Mouse (Mus musculus) hindbrain, embryonic 12.5 days (tissue): ENCODE measurements around the gene Mip. TPM values are rescaled to one million over a fixed set of nuclear protein-coding genes. Genes with fewer than 3 reads are reported as not detected.

Source experiments
- ATAC-seq: fragments of 200-750 bp; cut with Nextera tagmentation; 2 replicates; pipeline ENCODE4 v1.8.0; 2017; ENCODE audit warnings: moderate TSS enrichment; ENCODE audit not compliant: low FRiP score
- H3K27ac ChIP-seq: fragments of 300-500 bp; sonication (generic); 2 replicates; pipeline ENCODE4 v1.5.1; 2016; ENCODE audit warnings: mild to moderate bottlenecking
- H3K27me3 ChIP-seq: fragments of 300-500 bp; sonication (generic); 2 replicates; pipeline ENCODE4 v1.6.1; 2016; ENCODE audit warnings: mild to moderate bottlenecking
- H3K36me3 ChIP-seq: fragments of 300-500 bp; sonication (generic); 2 replicates; pipeline ENCODE4 v1.6.1; 2016; ENCODE audit warnings: mild to moderate bottlenecking
- H3K4me1 ChIP-seq: fragments of 300-500 bp; sonication (generic); 2 replicates; pipeline ENCODE4 v1.6.1; 2016
- H3K4me2 ChIP-seq: fragments of 300-500 bp; sonication (generic); replicated peaks from 2 replicates; pipeline ENCODE4 v1.6.1; 2016; ENCODE audit warnings: mild to moderate bottlenecking
- H3K4me3 ChIP-seq: fragments of 300-500 bp; sonication (generic); 2 replicates; pipeline ENCODE4 v1.5.1; 2016; ENCODE audit warnings: mild to moderate bottlenecking
- H3K9ac ChIP-seq: fragments of 300-500 bp; sonication (generic); 2 replicates; pipeline ENCODE4 v1.6.1; 2016; ENCODE audit warnings: mild to moderate bottlenecking, moderate library complexity
- H3K9me3 ChIP-seq: fragments of 300-500 bp; sonication (generic); replicated peaks from 2 replicates; pipeline ENCODE4 v1.6.1; 2016; ENCODE audit warnings: mild to moderate bottlenecking
- WGBS: fragments of 180-500 bp; shearing (Covaris S2); methylation state at CpG from one replicate; pipeline ENCODE4 v1.1.7; 2016; 5-methylcytosine and 5-hydroxymethylcytosine counted together
- polyA plus RNA-seq: library from polyadenylated mRNA; unstranded; fragments of >200 nt; fragmentation: Nextera tagmentation; extraction: Ambion mirVana; gene quantifications from 2 replicates; pipeline ENCODE4 v1.2.1, GENCODE M21; 2016

Mip gene
- polyA plus RNA-seq, 1 experiment from 2014 or later: not detected

DNA sequence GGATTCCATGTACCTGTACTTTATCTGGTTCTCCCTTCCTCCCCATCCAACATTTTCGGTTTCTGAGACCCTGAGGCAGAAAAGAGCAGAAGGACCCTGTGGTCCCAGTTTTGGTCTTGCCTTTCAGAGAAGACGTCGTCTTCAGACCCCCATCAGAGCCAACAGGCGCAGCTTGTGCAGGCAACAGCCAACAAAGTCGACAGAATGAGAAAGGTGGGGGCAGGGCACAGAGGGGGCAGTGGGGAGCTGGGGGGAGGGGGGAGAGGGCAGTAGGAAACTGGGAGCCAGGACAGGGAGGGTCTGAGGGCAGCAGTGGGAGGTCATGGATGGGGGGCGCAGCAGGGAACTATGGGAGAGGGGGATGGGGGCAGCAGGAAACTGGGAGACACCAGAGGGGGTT, 52.5 kb downstream of the Mip start:
- 55% methylated on average over 6 of the region's 6 CpGs for WGBS
- Histone ChIP-seq H3K27ac (no peak overlapping the region), H3K27me3 (no peaks in the 10 kb centered on the region), H3K4me3 (no peak overlapping the region), H3K4me2 (no peak overlapping the region), H3K4me1 (no peaks in the 10 kb centered on the region), H3K9ac (no peak overlapping the region), H3K9me3 (no peaks in the 10 kb centered on the region), H3K36me3 (peaks cover 48% of the 10 kb centered on the region)
- ATAC-seq: no peak

DNA sequence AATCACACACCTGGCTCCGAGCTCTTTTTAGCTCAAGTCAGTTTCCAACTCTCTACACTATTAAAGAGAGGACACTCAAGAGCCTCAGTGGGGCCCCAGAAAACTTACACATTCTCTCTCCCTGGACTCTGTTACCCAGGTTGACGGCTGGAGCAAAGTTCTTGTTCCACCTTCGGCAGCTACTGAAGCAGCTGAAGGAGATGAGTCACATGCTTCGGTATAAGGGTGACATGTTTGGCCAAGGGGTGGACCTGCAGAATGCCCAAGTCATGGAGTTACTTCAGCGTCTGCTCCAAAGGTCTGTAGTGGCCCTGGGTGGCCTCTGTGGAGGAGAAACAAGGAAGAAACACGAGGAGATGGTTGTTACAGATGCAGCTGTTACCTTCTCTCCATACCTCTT, 55.3 kb downstream of the Mip start:
- 91% methylated on average over 6 of the region's 6 CpGs for WGBS
- no peak overlapping the region for H3K27ac ChIP-seq
- H3K4me1 ChIP-seq: no peaks in the 10 kb centered on the region
- no peak for ATAC-seq
- H3K27me3 ChIP-seq: no peaks in the 10 kb centered on the region
- peaks cover 72% of the 10 kb centered on the region for H3K36me3 ChIP-seq
- H3K4me2 ChIP-seq: no peak overlapping the region
- H3K9me3 ChIP-seq: no peaks in the 10 kb centered on the region
- H3K4me3 ChIP-seq: no peak overlapping the region
- no peak overlapping the region for H3K9ac ChIP-seq

Other genes starting within 250 kb of the Mip start
- not detected in 2 replicates for gene Hsd17b6, start 218.2 kb upstream of the Mip start, polyA plus RNA-seq
- gene Prim1, start 210.7 kb upstream of the Mip start, polyA plus RNA-seq: 50.9 and 54.1 TPM in 2 replicates
- 673 and 675 TPM in 2 replicates for gene Naca, start 190.3 kb upstream of the Mip start, polyA plus RNA-seq
- gene Ptges3, start 166.9 kb upstream of the Mip start, polyA plus RNA-seq: 495 and 513 TPM in 2 replicates
- 1,948 and 1,970 TPM in 2 replicates for gene Atp5b, start 142.6 kb upstream of the Mip start, polyA plus RNA-seq
- 12.8 and 15.4 TPM in 2 replicates for gene Baz2a, start 134.3 kb upstream of the Mip start, polyA plus RNA-seq
- gene Rbms2, start 45.5 kb upstream of the Mip start, polyA plus RNA-seq: 22.5 and 25.5 TPM in 2 replicates
- gene Gls2, start 31.4 kb upstream of the Mip start, polyA plus RNA-seq: 0.61 and 0.70 TPM in 2 replicates
- 24.5 and 25.6 TPM in 2 replicates for gene Spryd4, start 14.0 kb upstream of the Mip start, polyA plus RNA-seq
- gene Timeless, start 6.2 kb downstream of the Mip start, polyA plus RNA-seq: 46.2 and 53.7 TPM in 2 replicates
- gene Apon, start 28.3 kb downstream of the Mip start, polyA plus RNA-seq: 0.34 and 0.40 TPM in 2 replicates
- not detected in 2 replicates for gene Apof, start 42.8 kb downstream of the Mip start, polyA plus RNA-seq
- gene Stat2, start 44.7 kb downstream of the Mip start, polyA plus RNA-seq: 23.1 and 26.5 TPM in 2 replicates
- 0.22 TPM in 1 of 2 replicates, not detected in the other for gene Il23a, start 72.9 kb downstream of the Mip start, polyA plus RNA-seq
- gene Pan2, start 77.5 kb downstream of the Mip start, polyA plus RNA-seq: 33.5 and 34.1 TPM in 2 replicates
- 242 and 244 TPM in 2 replicates for gene Cnpy2, start 96.6 kb downstream of the Mip start, polyA plus RNA-seq
- 207 and 208 TPM in 2 replicates for gene Cs, start 111.9 kb downstream of the Mip start, polyA plus RNA-seq
- gene Coq10a, start 143.2 kb downstream of the Mip start, polyA plus RNA-seq: 31.7 and 32.8 TPM in 2 replicates
- 13.6 and 13.7 TPM in 2 replicates for gene Ankrd52, start 151.3 kb downstream of the Mip start, polyA plus RNA-seq
- 0.43 TPM in 1 of 2 replicates, not detected in the other for gene Slc39a5, start 175.4 kb downstream of the Mip start, polyA plus RNA-seq
- 102 and 104 TPM in 2 replicates for gene Nabp2, start 185.7 kb downstream of the Mip start, polyA plus RNA-seq
- gene Rnf41, start 185.8 kb downstream of the Mip start, polyA plus RNA-seq: 60.8 and 61.4 TPM in 2 replicates
- gene Smarcc2, start 233.4 kb downstream of the Mip start, polyA plus RNA-seq: 195 and 215 TPM in 2 replicates